Mouse (Mus musculus): ENCODE measurements around the gene Kcnab3.

DNA sequence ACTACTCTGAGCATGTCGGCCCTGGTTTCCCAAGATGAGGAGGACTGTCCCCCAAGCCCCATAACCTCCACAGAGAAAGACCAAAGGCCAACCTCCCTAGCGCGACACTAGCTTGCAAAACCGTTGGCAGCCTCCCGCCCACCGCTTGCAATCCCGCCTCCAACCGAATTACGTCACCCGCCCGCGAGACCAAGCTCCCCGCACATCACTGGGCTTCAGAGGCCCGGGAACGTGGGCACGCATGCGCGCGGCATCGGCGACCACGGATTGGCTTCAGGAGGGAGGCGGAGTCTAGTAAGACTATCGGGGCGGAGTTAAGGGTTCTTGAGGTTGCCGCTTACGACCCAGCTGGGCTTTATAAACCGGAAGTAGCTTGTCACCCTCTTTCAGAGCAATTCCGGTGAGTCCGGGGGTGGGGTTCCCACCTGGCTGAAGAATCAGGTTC is 2.4 kb upstream of the Kcnab3 start, which contains the start of the genes Cntrob and Trappc1:
- TF ChIP-seq CTCF (IDR thresholded peaks at IDR 0.05; ENCODE audit: control insufficient read depth, insufficient read depth, insufficient replicate concordance, low read depth, low read length) (no peak), POLR2A (IDR thresholded peaks at IDR 0.05; ENCODE audit: control insufficient read depth, low read depth, low read length) (peak; percentile 92)

Measured in testis, adult 2 months (tissue).